Mouse (Mus musculus): ENCODE results near the gene St3gal6. TPM values are rescaled to one million over a fixed set of nuclear protein-coding genes. Genes with fewer than 3 reads are reported as not detected.

Gene St3gal6
- polyA plus RNA-seq, 1 experiment = 24.2 TPM

DNA sequence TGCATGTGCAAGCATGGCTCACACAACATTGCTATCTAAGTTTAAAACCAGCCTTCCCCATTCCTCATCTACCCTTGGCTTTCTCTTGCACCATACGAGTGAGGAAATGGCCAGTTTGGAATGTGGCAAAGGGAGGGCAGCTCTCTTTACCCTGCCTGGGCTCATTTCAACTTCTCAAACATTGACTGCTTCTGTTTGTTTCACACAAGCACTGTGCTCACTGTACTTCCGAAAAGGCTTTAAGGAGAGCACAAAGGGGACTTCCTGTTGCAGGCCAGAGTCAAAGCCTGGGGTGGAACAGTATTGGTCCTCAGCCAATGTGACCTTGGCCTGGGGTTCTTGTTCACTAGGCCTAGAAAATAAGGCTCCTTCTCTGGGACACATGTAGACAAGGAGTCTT lies 47.7 kb downstream of the St3gal6 start:
- H3K27me3 ChIP-seq (ENCODE audit: control insufficient read depth, insufficient read depth, low read length) = no peaks in the 10 kb centered on the region
- H3K4me1 ChIP-seq (ENCODE audit: control insufficient read depth, insufficient read depth, low read length) = no peaks in the 10 kb centered on the region
- no peak for TF ChIP-seq POLR2A (IDR thresholded peaks at IDR 0.05; ENCODE audit: control insufficient read depth, low read depth, low read length)
- H3K27ac ChIP-seq (ENCODE audit: control insufficient read depth, insufficient read depth, low read depth, low read length) = peak overlapping the region; percentile 68
- peak overlapping the region; percentile 35 for H3K4me3 ChIP-seq (ENCODE audit: control insufficient read depth, low read depth, low read length)
- no peaks in the 10 kb centered on the region for H3K36me3 ChIP-seq (ENCODE audit: control insufficient read depth, insufficient read depth, low read length)

DNA sequence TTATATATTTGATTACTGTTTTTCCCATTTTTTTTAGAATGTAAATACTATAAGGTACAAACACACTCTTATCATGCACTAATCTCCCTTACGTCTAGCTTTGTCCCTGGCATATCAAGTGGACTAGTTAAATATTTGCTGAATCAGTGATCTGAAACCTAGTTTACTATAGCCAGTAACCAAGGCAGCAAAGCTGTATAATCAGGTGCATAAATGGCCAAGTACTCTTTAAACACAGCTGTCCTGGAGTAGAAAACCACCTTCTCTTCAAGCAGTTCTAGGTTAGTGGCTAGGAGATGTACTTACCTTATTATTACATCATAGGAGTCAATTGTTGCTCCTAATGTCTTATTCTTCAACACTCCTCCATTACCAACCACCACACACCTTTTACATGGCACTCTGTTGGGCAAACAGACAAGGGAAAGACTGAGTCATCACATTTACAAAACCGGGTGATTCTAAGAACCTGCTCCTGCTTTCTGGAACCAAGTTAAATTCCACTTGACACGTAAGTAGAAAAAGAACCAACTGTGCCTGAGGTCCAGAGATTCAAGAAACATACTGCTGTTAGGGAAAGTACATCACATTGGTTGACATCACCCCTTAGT lies 48.4 kb downstream of the St3gal6 start:
- H3K4me1 ChIP-seq (ENCODE audit: control insufficient read depth, insufficient read depth, low read length) = no peaks in the 10 kb centered on the region
- no peaks in the 10 kb centered on the region for H3K36me3 ChIP-seq (ENCODE audit: control insufficient read depth, insufficient read depth, low read length)
- H3K4me3 ChIP-seq (ENCODE audit: control insufficient read depth, low read depth, low read length) = no peak overlapping the region
- no peak for TF ChIP-seq CTCF (IDR thresholded peaks at IDR 0.05; ENCODE audit: control insufficient read depth, insufficient read depth, insufficient replicate concordance, low read depth, low read length)
- TF ChIP-seq POLR2A (IDR thresholded peaks at IDR 0.05; ENCODE audit: control insufficient read depth, low read depth, low read length) = no peak
- H3K27ac ChIP-seq (ENCODE audit: control insufficient read depth, insufficient read depth, low read depth, low read length) = no peak overlapping the region
- H3K27me3 ChIP-seq (ENCODE audit: control insufficient read depth, insufficient read depth, low read length) = no peaks in the 10 kb centered on the region

DNA sequence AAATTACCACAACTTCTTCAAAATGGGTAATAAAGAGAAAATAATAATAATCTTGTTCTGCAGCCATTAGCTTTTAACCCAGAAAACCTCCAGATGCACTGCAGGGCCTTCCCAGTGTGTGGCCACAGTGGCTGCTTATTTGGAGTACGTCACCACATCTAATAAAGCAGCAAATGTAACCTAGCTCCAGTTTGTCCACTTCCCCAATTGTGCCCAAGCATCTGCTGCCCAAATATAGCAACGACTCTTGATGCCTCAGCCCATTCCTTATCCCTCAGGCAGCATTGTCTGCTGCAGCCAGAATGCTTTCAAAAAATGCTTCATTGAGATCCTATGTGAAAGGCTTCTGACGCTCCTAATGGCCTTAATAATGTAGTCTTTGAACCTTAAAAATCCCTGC lies 49.2 kb downstream of the St3gal6 start:
- Histone ChIP-seq H3K36me3 (ENCODE audit: control insufficient read depth, insufficient read depth, low read length) (no peaks in the 10 kb centered on the region), H3K4me1 (ENCODE audit: control insufficient read depth, insufficient read depth, low read length) (no peaks in the 10 kb centered on the region), H3K27ac (ENCODE audit: control insufficient read depth, insufficient read depth, low read depth, low read length) (no peak overlapping the region), H3K27me3 (ENCODE audit: control insufficient read depth, insufficient read depth, low read length) (no peaks in the 10 kb centered on the region), H3K4me3 (ENCODE audit: control insufficient read depth, low read depth, low read length) (peak overlapping the region; percentile 31; the same call in 1 of the 2 replicates)
- TF ChIP-seq POLR2A (IDR thresholded peaks at IDR 0.05; ENCODE audit: control insufficient read depth, low read depth, low read length) (no peak), CTCF (IDR thresholded peaks at IDR 0.05; ENCODE audit: control insufficient read depth, insufficient read depth, insufficient replicate concordance, low read depth, low read length) (no peak)

DNA sequence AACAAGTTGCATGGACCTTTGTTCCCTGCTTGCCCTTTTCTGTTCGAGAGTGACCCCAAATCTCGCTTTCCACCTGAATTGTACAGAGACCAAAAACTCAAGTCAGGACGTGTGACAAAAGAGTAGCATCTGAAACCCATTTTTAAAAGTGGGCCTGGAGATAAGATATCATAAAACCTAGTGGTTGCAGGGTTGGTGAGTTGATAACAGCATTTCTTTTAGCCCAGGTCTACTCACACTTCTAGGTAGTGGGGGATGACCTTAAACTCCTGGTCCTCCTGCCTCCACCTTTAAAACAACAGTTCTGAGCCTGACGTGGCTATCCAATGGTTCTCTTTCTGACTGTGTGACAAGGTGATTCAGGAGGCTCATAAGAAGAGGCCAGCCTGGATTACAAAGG lies 53.2 kb downstream of the St3gal6 start:
- TF ChIP-seq CTCF (IDR thresholded peaks at IDR 0.05; ENCODE audit: control insufficient read depth, insufficient read depth, insufficient replicate concordance, low read depth, low read length) (no peak), POLR2A (IDR thresholded peaks at IDR 0.05; ENCODE audit: control insufficient read depth, low read depth, low read length) (no peak)
- Histone ChIP-seq H3K36me3 (ENCODE audit: control insufficient read depth, insufficient read depth, low read length) (no peaks in the 10 kb centered on the region), H3K27ac (ENCODE audit: control insufficient read depth, insufficient read depth, low read depth, low read length) (no peak overlapping the region), H3K27me3 (ENCODE audit: control insufficient read depth, insufficient read depth, low read length) (no peaks in the 10 kb centered on the region), H3K4me3 (ENCODE audit: control insufficient read depth, low read depth, low read length) (no peak overlapping the region), H3K4me1 (ENCODE audit: control insufficient read depth, insufficient read depth, low read length) (no peaks in the 10 kb centered on the region)

DNA sequence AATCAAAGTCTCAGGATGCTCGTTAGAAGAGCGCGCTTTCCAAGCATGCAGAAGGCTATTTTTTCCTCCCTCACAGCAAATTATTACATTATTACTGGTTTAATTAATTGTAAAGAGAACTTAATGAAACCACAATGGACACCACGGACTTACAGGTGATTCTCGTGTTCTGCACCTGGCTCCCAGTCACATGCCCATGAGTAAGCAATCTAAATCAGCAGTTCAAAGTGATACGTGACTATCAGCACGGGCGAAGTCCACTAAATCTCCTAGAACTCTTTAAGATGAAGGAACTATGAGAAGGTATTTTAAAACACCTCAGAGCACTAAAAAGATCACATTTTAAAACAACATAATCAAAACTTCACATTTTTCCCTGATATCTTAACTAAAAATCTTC lies 54.0 kb downstream of the St3gal6 start:
- Histone ChIP-seq H3K27ac (ENCODE audit: control insufficient read depth, insufficient read depth, low read depth, low read length) (no peak overlapping the region), H3K27me3 (ENCODE audit: control insufficient read depth, insufficient read depth, low read length) (no peaks in the 10 kb centered on the region), H3K36me3 (ENCODE audit: control insufficient read depth, insufficient read depth, low read length) (no peaks in the 10 kb centered on the region), H3K4me1 (ENCODE audit: control insufficient read depth, insufficient read depth, low read length) (no peaks in the 10 kb centered on the region), H3K4me3 (ENCODE audit: control insufficient read depth, low read depth, low read length) (no peak overlapping the region)
- no peak for TF ChIP-seq CTCF (IDR thresholded peaks at IDR 0.05; ENCODE audit: control insufficient read depth, insufficient read depth, insufficient replicate concordance, low read depth, low read length)
- no peak for TF ChIP-seq POLR2A (IDR thresholded peaks at IDR 0.05; ENCODE audit: control insufficient read depth, low read depth, low read length)

DNA sequence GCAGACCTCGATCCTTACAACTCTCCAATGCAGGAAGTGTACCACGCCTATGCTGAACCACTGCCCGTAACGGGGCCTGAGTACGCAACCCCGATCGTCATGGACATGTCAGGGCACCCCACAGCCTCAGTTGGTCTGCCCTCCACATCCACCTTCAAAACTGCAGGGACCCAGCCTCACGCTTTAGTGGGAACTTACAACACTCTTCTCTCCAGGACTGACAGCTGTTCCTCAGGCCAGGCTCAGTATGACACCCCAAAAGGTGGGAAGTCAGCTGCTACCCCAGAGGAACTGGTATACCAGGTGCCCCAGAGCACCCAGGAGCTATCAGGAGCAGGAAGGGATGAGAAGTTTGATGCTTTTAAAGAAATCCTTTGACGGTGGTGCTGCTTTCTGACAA lies 58.6 kb downstream of the St3gal6 start:
- no peaks in the 10 kb centered on the region for H3K36me3 ChIP-seq (ENCODE audit: control insufficient read depth, insufficient read depth, low read length)

DNA sequence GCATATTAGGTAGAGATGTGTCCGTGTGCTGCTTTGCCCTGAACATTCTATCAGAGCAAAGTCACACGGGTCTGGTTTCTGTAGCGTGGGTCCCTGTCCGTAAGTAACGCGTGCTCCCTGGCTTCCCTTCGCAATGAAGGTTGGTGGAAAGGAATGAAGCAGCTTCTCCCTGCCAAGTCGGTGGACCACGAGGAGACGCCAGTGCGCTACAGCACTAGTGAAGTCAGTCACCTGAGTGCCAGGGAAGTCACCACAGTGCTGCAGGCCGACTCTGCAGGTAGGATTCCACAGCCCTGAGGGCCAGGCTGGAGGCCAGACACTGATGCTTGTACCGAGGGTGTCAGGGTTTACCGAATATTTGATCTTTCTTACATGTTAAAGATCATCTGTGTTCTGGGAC lies 60.0 kb downstream of the St3gal6 start:
- Histone ChIP-seq H3K4me1 (ENCODE audit: control insufficient read depth, insufficient read depth, low read length) (no peaks in the 10 kb centered on the region), H3K4me3 (ENCODE audit: control insufficient read depth, low read depth, low read length) (no peak overlapping the region), H3K36me3 (ENCODE audit: control insufficient read depth, insufficient read depth, low read length) (no peaks in the 10 kb centered on the region), H3K27me3 (ENCODE audit: control insufficient read depth, insufficient read depth, low read length) (no peaks in the 10 kb centered on the region), H3K27ac (ENCODE audit: control insufficient read depth, insufficient read depth, low read depth, low read length) (no peak overlapping the region)
- TF ChIP-seq POLR2A (IDR thresholded peaks at IDR 0.05; ENCODE audit: control insufficient read depth, low read depth, low read length) = no peak
- no peak for TF ChIP-seq CTCF (IDR thresholded peaks at IDR 0.05; ENCODE audit: control insufficient read depth, insufficient read depth, insufficient replicate concordance, low read depth, low read length)

More for the DNA sequence above, 58.6 kb downstream of the St3gal6 start:
- Histone ChIP-seq H3K4me3 (ENCODE audit: control insufficient read depth, low read depth, low read length) (no peak overlapping the region), H3K27ac (ENCODE audit: control insufficient read depth, insufficient read depth, low read depth, low read length) (no peak overlapping the region), H3K27me3 (ENCODE audit: control insufficient read depth, insufficient read depth, low read length) (no peaks in the 10 kb centered on the region), H3K4me1 (ENCODE audit: control insufficient read depth, insufficient read depth, low read length) (no peaks in the 10 kb centered on the region)
- TF ChIP-seq CTCF (IDR thresholded peaks at IDR 0.05; ENCODE audit: control insufficient read depth, insufficient read depth, insufficient replicate concordance, low read depth, low read length) (no peak), POLR2A (IDR thresholded peaks at IDR 0.05; ENCODE audit: control insufficient read depth, low read depth, low read length) (no peak)

DNA sequence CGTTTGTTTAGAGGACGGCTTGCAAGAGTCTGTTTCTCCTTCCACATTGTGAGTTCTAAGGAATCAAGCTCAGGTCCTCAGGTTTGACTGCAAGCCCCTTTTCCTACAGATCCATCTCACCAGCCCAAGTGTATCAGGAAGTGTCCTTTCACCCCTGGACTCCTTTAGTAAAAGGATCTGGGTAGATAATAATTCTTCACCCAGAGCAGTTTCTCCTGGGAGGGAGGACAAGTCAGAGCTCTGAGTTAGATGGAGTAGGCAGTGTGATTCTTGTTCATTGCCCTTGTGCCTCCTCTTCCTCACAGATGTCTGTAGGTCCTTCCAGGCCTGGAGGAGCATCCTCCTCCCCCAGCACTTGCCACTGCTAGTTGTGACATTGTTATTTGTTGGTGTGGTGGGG lies 61.5 kb downstream of the St3gal6 start:
- Histone ChIP-seq H3K4me1 (ENCODE audit: control insufficient read depth, insufficient read depth, low read length) (no peaks in the 10 kb centered on the region), H3K27me3 (ENCODE audit: control insufficient read depth, insufficient read depth, low read length) (no peaks in the 10 kb centered on the region), H3K27ac (ENCODE audit: control insufficient read depth, insufficient read depth, low read depth, low read length) (no peak overlapping the region), H3K36me3 (ENCODE audit: control insufficient read depth, insufficient read depth, low read length) (no peaks in the 10 kb centered on the region), H3K4me3 (ENCODE audit: control insufficient read depth, low read depth, low read length) (no peak overlapping the region)
- TF ChIP-seq CTCF (IDR thresholded peaks at IDR 0.05; ENCODE audit: control insufficient read depth, insufficient read depth, insufficient replicate concordance, low read depth, low read length) (no peak), POLR2A (IDR thresholded peaks at IDR 0.05; ENCODE audit: control insufficient read depth, low read depth, low read length) (no peak)

Data from testis, adult 2 months (tissue).